Mouse (Mus musculus) embryonic fibroblast, embryonic 13.5 days (primary cell): ENCODE results near the gene Tmem145.

ENCODE experiments used
- CTCF ChIP-seq: IDR thresholded peaks from 2 replicates; pipeline ENCODE4 v1.5.1; 2011; ENCODE audit warnings: mild to moderate bottlenecking, control low read depth, low read length, moderate library complexity, borderline replicate concordance; ENCODE audit not compliant: insufficient read depth
- POLR2A ChIP-seq: IDR thresholded peaks from 2 replicates; pipeline ENCODE4 v1.6.1; 2011; ENCODE audit warnings: low read depth, mild to moderate bottlenecking, control low read depth, low read length, moderate library complexity

- no peak for TF ChIP-seq POLR2A
- no peak for TF ChIP-seq CTCF
Observed at GRCm38 (mm10) chr7:25281166-25281733, 24.7 kb upstream of the Tmem145 start.
